In the genomic region with DNA sequence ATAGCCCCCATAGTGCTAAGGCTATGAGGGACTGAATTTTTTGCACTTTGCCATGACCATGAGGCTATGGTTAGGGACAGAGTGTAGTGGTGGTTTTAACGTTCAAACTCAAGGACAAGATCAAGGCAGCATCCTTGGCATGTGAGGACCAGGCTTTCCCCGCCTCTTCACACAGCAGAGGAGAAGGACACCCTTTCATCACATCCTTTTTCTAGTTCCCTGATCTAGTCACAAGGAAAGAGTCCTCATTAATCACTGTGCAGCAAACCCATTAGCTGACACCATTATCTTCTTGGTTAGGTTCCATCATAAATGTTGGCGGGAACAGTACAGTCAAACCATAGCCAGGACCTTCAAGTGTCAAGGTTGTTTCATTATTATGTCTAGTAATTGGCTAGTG, we compare ENCODE assay signal across 21 mouse cellular contexts. TPM values are rescaled to one million over a fixed set of nuclear protein-coding genes. Genes with fewer than 3 reads are reported as not detected.
"Had no signal": no experiment of that assay in that cellular context is flagged by ENCODE, and none has a peak within 500 bp of the region (broad histone marks: within the 10 kb centered on the region; RNA-seq: fewer than 3 reads in every experiment).

No protein-coding gene starts in this region.

- H3K4me3 ChIP-seq: layer of hippocampus, adult 2 months; limb, embryonic 10.5 days; limb, embryonic 13.5 days; liver, embryonic 13.5 days; neural tube, embryonic 12.5 days; stomach, embryonic 15.5 days had no signal

- H3K27me3 ChIP-seq: limb, embryonic 13.5 days; liver, embryonic 13.5 days; neural tube, embryonic 12.5 days; stomach, embryonic 15.5 days had no signal

- H3K27ac ChIP-seq: kidney, postnatal 0 days; layer of hippocampus, adult 2 months; limb, embryonic 10.5 days; limb, embryonic 13.5 days; liver, embryonic 13.5 days; neural tube, embryonic 12.5 days; stomach, embryonic 15.5 days had no signal

- H3K9me3 ChIP-seq: limb, embryonic 10.5 days; limb, embryonic 13.5 days; liver, embryonic 13.5 days; neural tube, embryonic 12.5 days; stomach, embryonic 15.5 days had no signal

- H3K4me1 ChIP-seq: limb, embryonic 10.5 days; limb, embryonic 13.5 days; liver, embryonic 13.5 days; neural tube, embryonic 12.5 days; stomach, embryonic 15.5 days had no signal

- H3K36me3 ChIP-seq: limb, embryonic 10.5 days; limb, embryonic 13.5 days; liver, embryonic 13.5 days; neural tube, embryonic 12.5 days; stomach, embryonic 15.5 days had no signal

- DNase-seq: kidney, postnatal 25 days; layer of hippocampus, adult 9-11 months; liver; liver, embryonic 13.5 days; lung, adult 2 months; lung, postnatal 14 days; lung, postnatal 4 days; midbrain, embryonic 14.5 days; right cerebral cortex, adult 18-20 months; right cerebral cortex, postnatal 14 days; right cerebral cortex, postnatal 4 days; thymus, adult 2 months; thymus, postnatal 14 days; thymus, postnatal 4 days had no signal

RNA-seq across cellular contexts. Expression of gene Trim9, which starts 47.6 kb away (rescaled TPM):
- total RNA-seq: megakaryocyte-erythroid progenitor cell, adult 5-6 weeks had no signal
